Mouse (Mus musculus): ENCODE data around the gene Chka.

- TF ChIP-seq CTCF (IDR thresholded peaks at IDR 0.05; ENCODE audit: insufficient read depth, low read length) (no peak), POLR2A (IDR thresholded peaks at IDR 0.05; ENCODE audit: borderline replicate concordance, extremely low read depth, low read depth, low read length) (no peak)
Observed at GRCm38 (mm10) chr19:3893545-3894116, 42.1 kb downstream of the Chka start.

All from lung, adult 2 months (tissue).